In the genomic region with DNA sequence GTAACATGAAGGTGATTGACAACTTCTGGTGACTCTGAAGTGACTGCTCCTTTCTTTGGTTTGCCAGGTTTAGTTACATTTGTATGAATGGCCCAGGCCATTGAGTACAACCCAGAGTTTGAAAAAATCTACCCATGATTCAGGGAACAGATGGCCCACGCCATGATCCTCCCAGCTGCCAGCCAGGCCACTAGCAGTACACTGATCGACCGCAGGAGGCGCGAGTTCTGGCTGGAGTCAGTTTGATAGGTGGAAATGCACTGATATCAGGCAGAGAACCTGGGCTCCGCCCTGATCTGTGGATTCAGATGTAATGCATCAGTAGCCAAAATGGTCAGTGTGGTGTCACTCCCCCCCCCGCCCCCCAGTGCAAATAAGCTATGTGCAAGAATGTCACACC, we compare ENCODE assay signal across 9 mouse cellular contexts.
DNase-seq lines count a peak whose midpoint lies in the region; ATAC-seq and TF ChIP-seq lines count a peak whose summit lies in the region.
"Had no signal": no experiment of that assay in that cellular context is flagged by ENCODE, and none has a peak within 500 bp of the region (broad histone marks: within the 10 kb centered on the region; RNA-seq: fewer than 3 reads in every experiment).

No protein-coding gene starts in this region.

- H3K4me2 ChIP-seq in myocyte (ENCODE audit: low read depth) = no peak overlapping the region
- H3K4me2 ChIP-seq: limb, embryonic 13.5 days had no signal

- H3K4me1 ChIP-seq in cortical plate, adult 2 months (ENCODE audit: control insufficient read depth, insufficient read depth, low read length) = peaks cover 3% of the 10 kb centered on the region; the same call in 1 of the 2 replicates

- no peak for ATAC-seq in monocyte, adult 5-6 weeks (replicated peaks; ENCODE audit: insufficient number of reproducible peaks, low FRiP score, low TSS enrichment, poor library complexity, severe bottlenecking)
- ATAC-seq: inflammation-experienced regulatory T-cells, adult 6 months had no signal

- TF ChIP-seq POLR2A in cortical plate, adult 2 months (IDR thresholded peaks at IDR 0.05; ENCODE audit: extremely low read depth, insufficient read depth, low read length) = no peak
- TF ChIP-seq POLR2A in myocyte (IDR thresholded peaks at IDR 0.05; ENCODE audit: insufficient read length, low read depth) = no peak

- intact Hi-C loops in left cerebral cortex, postnatal 4 days (cut with DNase I) = loop anchor here (5.0 kb wide), 2 partner anchors 129 to 159 kb away; a partner anchor contains a TSS
- intact Hi-C loops in left cerebral cortex, postnatal 14 days (cut with DNase I) = loop anchor here (5.0 to 10.0 kb wide), 3 partner anchors 54 to 286 kb away; no protein-coding TSS in a partner anchor

- H3K4me3 ChIP-seq in cortical plate, adult 2 months (ENCODE audit: insufficient read depth, low read length) = no peak overlapping the region
- no peak overlapping the region for H3K4me3 ChIP-seq in myocyte
- H3K4me3 ChIP-seq: limb, embryonic 13.5 days had no signal

- peak; percentile 80 for DNase-seq in left cerebral cortex, postnatal 4 days
- no peak for DNase-seq in left cerebral cortex, postnatal 14 days (ENCODE audit: low spot score in 2 of 2)
- DNase-seq in cerebellum, adult 11 months = peak; percentile 83
- no peak for DNase-seq in layer of hippocampus, adult 11-12 months (ENCODE audit: low spot score)

- H3K36me3 ChIP-seq in myocyte (ENCODE audit: control insufficient read depth, insufficient read depth) = no peaks in the 10 kb centered on the region
- H3K36me3 ChIP-seq: limb, embryonic 13.5 days had no signal

- peak; percentile 39 for TF ChIP-seq CTCF in cortical plate, adult 2 months (IDR thresholded peaks at IDR 0.05; ENCODE audit: extremely low read depth, insufficient read depth, low read length)

- H3K79me2 ChIP-seq in myocyte (ENCODE audit: control insufficient read depth, insufficient read depth) = no peaks in the 10 kb centered on the region

- no peak overlapping the region for H3ac ChIP-seq in myocyte (ENCODE audit: control insufficient read depth, insufficient read length)

- no peaks in the 10 kb centered on the region for H3K27me3 ChIP-seq in myocyte (ENCODE audit: control insufficient read depth, insufficient read depth, insufficient read length)
- H3K27me3 ChIP-seq: limb, embryonic 13.5 days had no signal

- H3K27ac ChIP-seq in cortical plate, adult 2 months (ENCODE audit: insufficient read depth, low read length) = no peak overlapping the region
- H3K27ac ChIP-seq: limb, embryonic 13.5 days had no signal

TF ChIP-seq in myocyte, 11 proteins besides CTCF, POLR2A, EP300 and RAD21:
- TF ChIP-seq MYOG (IDR thresholded peaks at IDR 0.05; ENCODE audit: control insufficient read depth in 1 of 3, insufficient read depth in 1 of 3, insufficient read length in 2 of 3, low read depth in 2 of 3) (peak in 1 of 3 experiments; percentile 57), USF1 (IDR thresholded peaks at IDR 0.05; ENCODE audit: low read depth) (no peak), TCF12 (IDR thresholded peaks at IDR 0.05; ENCODE audit: insufficient read depth, poor library complexity, severe bottlenecking) (no peak), MYOD1 (IDR thresholded peaks at IDR 0.05; ENCODE audit: control insufficient read depth in 1 of 3, insufficient read length in 2 of 3, low read depth in 2 of 3) (peak in 2 of 3 experiments; percentile 11 to 27)

Comparison
In these comparisons a context has a peak if more than half of its experiments do, and no peak if none do; other contexts are left out.
1. DNase-seq: peak in left cerebral cortex, postnatal 4 days (single experiment) and cerebellum, adult 11 months (single experiment); none in left cerebral cortex, postnatal 14 days (0 of 2) and layer of hippocampus, adult 11-12 months (single experiment).